Mouse (Mus musculus) MEL (cell line): ENCODE results near the gene Acox3. TPM values are rescaled to one million over a fixed set of nuclear protein-coding genes. Genes with fewer than 3 reads are reported as not detected.

Experiments used
- DNase-seq: peaks from one replicate; pipeline ENCODE4 v3.0.0; 2011; ENCODE audit warnings: low read depth, low spot score
- H3K27ac ChIP-seq: 2 replicates; pipeline ENCODE4 v1.5.1; 2012; ENCODE audit warnings: low read depth, mild to moderate bottlenecking, control low read depth, low read length, moderate library complexity; ENCODE audit not compliant: control insufficient read depth
- H3K27me3 ChIP-seq, 2 experiments: fragments of 150-350 bp in 1 of 2; sonication (generic) in 1 of 2; 2 replicates each; pipeline ENCODE4 v1.6.1; 2012; ENCODE audit warnings: low read length in 2 of 2, mild to moderate bottlenecking in 2 of 2, improper control_type of control experiment in 1 of 2, moderate library complexity in 1 of 2; ENCODE audit not compliant: insufficient read depth in 2 of 2, control insufficient read depth in 1 of 2
- H3K36me3 ChIP-seq, 2 experiments: 2 replicates each; pipeline ENCODE4 v1.6.1; 2012 to 2014; ENCODE audit warnings: low read length in 2 of 2, improper control_type of control experiment in 1 of 2, inconsistent platforms in 1 of 2, mild to moderate bottlenecking in 1 of 2; ENCODE audit not compliant: insufficient read depth in 2 of 2, control insufficient read depth in 1 of 2
- H3K4me1 ChIP-seq, 2 experiments: fragments of 150-350 bp in 1 of 2; sonication (generic) in 1 of 2; 2 replicates each; pipeline ENCODE4 v1.6.1; 2012; ENCODE audit warnings: low read length in 2 of 2, improper control_type of control experiment in 1 of 2, mild to moderate bottlenecking in 1 of 2; ENCODE audit not compliant: insufficient read depth in 2 of 2, control insufficient read depth in 1 of 2
- H3K4me3 ChIP-seq, 2 experiments: fragments of 150-350 bp in 1 of 2; sonication (generic) in 1 of 2; 2 replicates each; pipeline ENCODE4 v1.5.1; 2012; ENCODE audit warnings: low read depth in 2 of 2, low read length in 2 of 2, mild to moderate bottlenecking in 2 of 2, moderate library complexity in 2 of 2, control low read depth in 1 of 2, improper control_type of control experiment in 1 of 2; ENCODE audit not compliant: control insufficient read depth in 1 of 2, insufficient read depth in 1 of 2
- H3K79me2 ChIP-seq: 2 replicates; pipeline ENCODE4 v1.6.1; 2012; ENCODE audit warnings: mild to moderate bottlenecking, low read length, moderate library complexity; ENCODE audit not compliant: control insufficient read depth, poor library complexity, insufficient read depth
- H3K9ac ChIP-seq: 2 replicates; pipeline ENCODE4 v1.6.1; 2012; ENCODE audit warnings: low read depth, mild to moderate bottlenecking, control low read depth, low read length, moderate library complexity; ENCODE audit not compliant: control insufficient read depth, poor library complexity, severe bottlenecking
- H3K9me3 ChIP-seq: fragments of 150-350 bp; sonication (generic); replicated peaks from 2 replicates; pipeline ENCODE4 v1.6.1; 2012; ENCODE audit warnings: mild to moderate bottlenecking, low read length, improper control_type of control experiment, moderate library complexity; ENCODE audit not compliant: insufficient read depth
- CTCF ChIP-seq, 3 experiments: IDR thresholded peaks in 2 of 3; conservative IDR thresholded peaks in 1 of 3; 2 replicates each; pipeline ENCODE4 v1.5.1; 2011 to 2012; ENCODE audit warnings: low read length in 3 of 3, low read depth in 2 of 3, mild to moderate bottlenecking in 2 of 3, improper control_type of control experiment in 1 of 3, inconsistent platforms in 1 of 3, mixed read lengths in 1 of 3, moderate library complexity in 1 of 3; ENCODE audit not compliant: control insufficient read depth in 1 of 3, insufficient read depth in 1 of 3, poor library complexity in 1 of 3, severe bottlenecking in 1 of 3
- EP300 ChIP-seq, 2 experiments: IDR thresholded peaks; 2 replicates each; pipeline ENCODE4 v1.6.1; 2011; ENCODE audit warnings: improper control_type of control experiment in 2 of 2, low read length in 2 of 2, low read depth in 1 of 2, mild to moderate bottlenecking in 1 of 2
- ETS1 ChIP-seq: IDR thresholded peaks from 2 replicates; pipeline ENCODE4 v1.6.1; 2012; ENCODE audit warnings: low read depth, mild to moderate bottlenecking, inconsistent platforms, low read length, improper control_type of control experiment, moderate library complexity
- GATA1 ChIP-seq: IDR thresholded peaks from 2 replicates; pipeline ENCODE4 v1.6.1; 2011; ENCODE audit warnings: low read depth, low read length, improper control_type of control experiment
- JUND ChIP-seq: IDR thresholded peaks from 2 replicates; pipeline ENCODE4 v1.6.1; 2011; ENCODE audit warnings: low read depth, mild to moderate bottlenecking, improper control_type of control experiment, low read length
- KAT2A ChIP-seq: conservative IDR thresholded peaks from 2 replicates; pipeline ENCODE4 v1.6.1; 2012; ENCODE audit warnings: low read depth, low read length, improper control_type of control experiment, inconsistent platforms
- MEF2A ChIP-seq: IDR thresholded peaks from 2 replicates; pipeline ENCODE4 v1.6.1; 2014; ENCODE audit warnings: low read depth, mild to moderate bottlenecking, inconsistent platforms, low read length, improper control_type of control experiment; ENCODE audit not compliant: poor library complexity, insufficient replicate concordance, severe bottlenecking; ENCODE audit errors: extremely low read depth
- MXI1 ChIP-seq: IDR thresholded peaks from 2 replicates; pipeline ENCODE4 v1.6.1; 2011; ENCODE audit warnings: mild to moderate bottlenecking, low read depth, low read length, improper control_type of control experiment
- NELFE ChIP-seq: IDR thresholded peaks from 2 replicates; pipeline ENCODE4 v1.6.1; 2011; ENCODE audit warnings: low read depth, low read length, improper control_type of control experiment
- POLR2A ChIP-seq, 2 experiments: IDR thresholded peaks; 2 replicates each; pipeline ENCODE4 v1.6.1; 2011 to 2012; ENCODE audit warnings: low read length in 2 of 2, mild to moderate bottlenecking in 2 of 2, control low read depth in 1 of 2, improper control_type of control experiment in 1 of 2, low read depth in 1 of 2, moderate library complexity in 1 of 2; ENCODE audit not compliant: control insufficient read depth in 1 of 2, insufficient read depth in 1 of 2, poor library complexity in 1 of 2
- POLR2AphosphoS5 ChIP-seq: IDR thresholded peaks from 2 replicates; pipeline ENCODE4 v1.6.1; 2012; ENCODE audit warnings: low read depth, borderline replicate concordance, mild to moderate bottlenecking, inconsistent platforms, low read length, moderate library complexity, mixed read lengths
- RAD21 ChIP-seq: IDR thresholded peaks from 2 replicates; pipeline ENCODE4 v1.6.1; 2011; ENCODE audit warnings: mild to moderate bottlenecking, low read depth, low read length, improper control_type of control experiment
- SMC3 ChIP-seq: IDR thresholded peaks from 2 replicates; pipeline ENCODE4 v1.6.1; 2011; ENCODE audit warnings: low read depth, low read length, improper control_type of control experiment
- TBP ChIP-seq: IDR thresholded peaks from 2 replicates; pipeline ENCODE4 v1.8.0; 2011; ENCODE audit warnings: low read depth, low read length, improper control_type of control experiment
- TCF12 ChIP-seq: IDR thresholded peaks from 2 replicates; pipeline ENCODE4 v1.6.1; 2014; ENCODE audit warnings: low read depth, mild to moderate bottlenecking, inconsistent platforms, low read length, improper control_type of control experiment, moderate library complexity
- UBTF ChIP-seq: IDR thresholded peaks from 2 replicates; pipeline ENCODE4 v1.6.1; 2012; ENCODE audit warnings: low read depth, mild to moderate bottlenecking, inconsistent platforms, low read length, improper control_type of control experiment, moderate library complexity, borderline replicate concordance; ENCODE audit not compliant: insufficient read depth
- USF1 ChIP-seq: IDR thresholded peaks from 2 replicates; pipeline ENCODE4 v1.6.1; 2014; ENCODE audit warnings: low read depth, mild to moderate bottlenecking, inconsistent platforms, low read length, improper control_type of control experiment, moderate library complexity
- ZC3H11A ChIP-seq: IDR thresholded peaks from 2 replicates; pipeline ENCODE4 v1.6.1; 2012; ENCODE audit warnings: low read depth, mild to moderate bottlenecking, inconsistent platforms, low read length, improper control_type of control experiment
- ZKSCAN1 ChIP-seq: IDR thresholded peaks from 2 replicates; pipeline ENCODE4 v1.6.1; 2012; ENCODE audit warnings: low read depth, mild to moderate bottlenecking, inconsistent platforms, low read length, improper control_type of control experiment, moderate library complexity
- ZMIZ1 ChIP-seq: IDR thresholded peaks from 2 replicates; pipeline ENCODE4 v1.6.1; 2012; ENCODE audit warnings: low read depth, mild to moderate bottlenecking, inconsistent platforms, low read length, improper control_type of control experiment, moderate library complexity
- polyA plus RNA-seq, 2 experiments: library from polyadenylated mRNA; stranded (reverse) in 1 of 2; unstranded in 1 of 2; fragments of >175 nt in 1 of 2; fragments of >200 nt in 1 of 2; gene quantifications; 2 replicates each; pipeline versions ENCODE4 v1.2.1 to v1.2.4; 2012; ENCODE audit warnings: low replicate concordance in 2 of 2, low read depth in 1 of 2; ENCODE audit not compliant: insufficient read length in 2 of 2, insufficient read depth in 1 of 2, missing spikeins in 1 of 2
- total RNA-seq: library from RNA; depleted of rRNA; stranded (reverse); fragments of 300-350 nt; gene quantifications from 2 replicates; pipeline ENCODE4 v1.2.3, GENCODE M21; 2012

Gene Acox3
- total and polyA plus RNA-seq, 3 experiments = 6.5 to 11.4 TPM; not detected in 1

DNA sequence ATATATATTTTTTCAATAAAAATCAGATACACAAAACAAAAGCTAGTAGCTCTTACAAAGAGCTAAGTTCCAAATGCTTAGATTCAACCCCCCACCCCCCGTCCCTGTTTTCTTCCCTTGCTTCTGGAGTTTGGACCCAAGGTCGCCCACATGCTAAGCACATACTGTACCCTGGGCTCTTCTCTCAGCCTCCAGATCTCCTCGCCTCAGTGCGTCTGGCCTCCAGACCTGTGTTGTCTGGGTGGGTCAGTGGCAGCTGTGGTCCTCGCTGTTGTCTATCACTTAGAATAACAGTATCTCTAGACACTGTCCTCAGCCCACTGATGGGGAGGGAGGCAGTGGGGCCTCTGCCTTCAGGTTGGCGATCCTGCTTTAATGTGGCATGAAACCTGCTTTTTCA, 10.4 kb downstream of the Acox3 start:
- H3K79me2 ChIP-seq = no peaks in the 10 kb centered on the region
- H3K4me1 ChIP-seq = no peaks in the 10 kb centered on the region
- H3K4me3 ChIP-seq = no peak overlapping the region
- no peaks in the 10 kb centered on the region for H3K36me3 ChIP-seq
- H3K9ac ChIP-seq = no peak overlapping the region
- no peaks in the 10 kb centered on the region for H3K9me3 ChIP-seq
- H3K27me3 ChIP-seq = no peaks in the 10 kb centered on the region
- H3K27ac ChIP-seq = no peak overlapping the region
- DNase-seq = no peak
- TF ChIP-seq EP300 (IDR thresholded peaks at IDR 0.05; ENCODE audit: low read depth in 1 of 2, low read length in 2 of 2) (no peak), TCF12 (no peak), POLR2A (IDR thresholded peaks at IDR 0.05; ENCODE audit: control insufficient read depth in 1 of 2, insufficient read depth in 1 of 2, low read depth in 1 of 2, low read length in 2 of 2, poor library complexity in 1 of 2) (no peak), POLR2AphosphoS5 (no peak)
- TF ChIP-seq, all 39 proteins: peak for 0

DNA sequence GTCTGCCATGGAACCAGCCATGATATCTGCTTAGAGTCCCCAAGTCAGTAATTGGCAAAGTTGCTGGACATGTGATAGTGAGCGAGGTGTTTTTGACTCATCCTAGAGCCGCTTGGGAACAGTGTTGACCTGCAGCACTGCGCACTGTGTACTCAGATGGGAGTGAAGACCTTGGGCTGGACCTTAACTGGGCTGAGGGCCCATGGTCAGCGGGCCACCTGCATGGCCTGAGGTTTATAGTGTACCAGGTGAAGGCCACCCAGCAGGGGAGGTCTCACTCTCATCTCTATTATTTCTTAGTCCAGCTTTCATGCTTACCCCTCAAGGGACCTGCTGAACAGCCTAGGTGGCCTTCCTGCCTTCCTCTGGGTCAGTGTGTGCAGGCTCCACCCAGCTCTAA, 11.9 kb downstream of the Acox3 start:
- Histone ChIP-seq H3K9ac (no peak overlapping the region), H3K79me2 (no peaks in the 10 kb centered on the region), H3K4me3 (no peak overlapping the region), H3K36me3 (no peaks in the 10 kb centered on the region), H3K27me3 (no peaks in the 10 kb centered on the region), H3K27ac (no peak overlapping the region), H3K9me3 (no peaks in the 10 kb centered on the region), H3K4me1 (no peaks in the 10 kb centered on the region)
- no peak for TF ChIP-seq KAT2A
- TF ChIP-seq CTCF (IDR thresholded peaks at IDR 0.05 in 2 of 3, conservative IDR thresholded peaks at IDR 0.05 in 1 of 3; ENCODE audit: control insufficient read depth in 1 of 3, insufficient read depth in 1 of 3, low read depth in 2 of 3, low read length in 3 of 3, poor library complexity in 1 of 3, severe bottlenecking in 1 of 3) = no peak
- no peak for TF ChIP-seq ZKSCAN1
- no peak for TF ChIP-seq TCF12
- no peak for TF ChIP-seq UBTF
- TF ChIP-seq GATA1 = no peak
- TF ChIP-seq ETS1 = no peak
- no peak for TF ChIP-seq JUND
- TF ChIP-seq MXI1 = no peak
- no peak for TF ChIP-seq USF1
- TF ChIP-seq MEF2A = no peak
- no peak for TF ChIP-seq ZMIZ1
- no peak for DNase-seq

DNA sequence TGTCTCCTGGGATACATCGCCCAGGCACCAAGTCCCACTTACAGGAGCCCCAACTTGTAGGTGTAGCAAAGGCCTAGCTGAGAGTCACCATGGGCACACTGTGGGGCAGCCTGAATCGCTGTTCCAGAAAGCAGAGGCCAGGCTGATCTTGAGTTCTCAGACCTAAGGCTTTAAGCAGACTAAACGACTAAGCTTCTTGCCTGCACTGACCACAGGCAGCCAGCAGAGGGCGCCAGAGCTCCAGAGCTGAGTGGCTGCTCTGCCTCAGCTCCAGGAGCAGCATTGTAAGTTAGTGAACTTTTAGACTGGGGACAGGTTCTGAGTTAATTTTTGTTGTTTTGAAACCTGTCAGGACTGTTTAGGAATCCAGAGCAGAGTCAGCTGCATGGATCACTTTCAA, 12.9 kb downstream of the Acox3 start:
- H3K36me3 ChIP-seq = no peaks in the 10 kb centered on the region
- no peaks in the 10 kb centered on the region for H3K79me2 ChIP-seq
- H3K4me1 ChIP-seq = no peaks in the 10 kb centered on the region
- no peak overlapping the region for H3K9ac ChIP-seq
- H3K27me3 ChIP-seq = no peaks in the 10 kb centered on the region
- TF ChIP-seq TBP (0 out of 2 replicates have a peak, but pooled peaks have one; percentile 17), RAD21 (peak; percentile 93), SMC3 (peak; percentile 76), CTCF (IDR thresholded peaks at IDR 0.05 in 2 of 3, conservative IDR thresholded peaks at IDR 0.05 in 1 of 3; ENCODE audit: control insufficient read depth in 1 of 3, insufficient read depth in 1 of 3, low read depth in 2 of 3, low read length in 3 of 3, poor library complexity in 1 of 3, severe bottlenecking in 1 of 3) (peak; percentile 97 to 100 (median 99)), USF1 (no peak), ETS1 (no peak), NELFE (no peak), ZC3H11A (peak; percentile 64)
- no peaks in the 10 kb centered on the region for H3K9me3 ChIP-seq
- H3K27ac ChIP-seq = no peak overlapping the region
- peak; percentile 85 for DNase-seq
- H3K4me3 ChIP-seq = no peak overlapping the region
